Mouse (Mus musculus) gastrocnemius, adult 2 months (tissue): ENCODE results near the gene Pus7l. TPM values are rescaled to one million over a fixed set of nuclear protein-coding genes. Genes with fewer than 3 reads are reported as not detected.

Experiments used
- DNase-seq: peaks from one replicate; pipeline ENCODE4 v3.0.0; 2022
- H3K27ac ChIP-seq: fragments of 200-600 bp; 2 replicates; pipeline ENCODE4 v1.8.1; 2022; ENCODE audit warnings: mild to moderate bottlenecking
- H3K4me3 ChIP-seq: fragments of 200-600 bp; 2 replicates; pipeline ENCODE4 v1.8.1; 2022; ENCODE audit warnings: mild to moderate bottlenecking, moderate library complexity
- CTCF ChIP-seq: fragments of 200-600 bp; IDR thresholded peaks from 2 replicates; pipeline ENCODE4 v1.8.1; 2022; ENCODE audit warnings: antibody characterized with exemption, mild to moderate bottlenecking, moderate library complexity
- intact Hi-C: fragments of 180-260 bp; cut with DNase I; formaldehyde crosslinking; loops from one replicate; pipeline ENCODE4 v1.15.1; 2025
- long read RNA-seq, 2 experiments: library from polyadenylated mRNA; stranded (forward); transcript quantifications; one replicate each; pipeline ENCODE4 v2.0.0; 2021
- total RNA-seq, 2 experiments: library from RNA; stranded (reverse); gene quantifications; 2 replicates each; pipeline ENCODE4 v1.2.3; 2021

Pus7l gene
- 1 to 10 TPM; 1.5 TPM for total RNA-seq
- long read RNA-seq, experiment 1, partial matches to known transcripts, result 0 of 3 reads
- long read RNA-seq, experiment 1, other reads (novel, unspliced or antisense), result 0 of 3 reads
- long read RNA-seq, experiment 2, transcript Pus7l-201 (9 exons, 2,840 nt), result major isoform, 5 of 5 reads
- long read RNA-seq, experiment 2, partial matches to known transcripts, result 0 of 5 reads
- long read RNA-seq, experiment 2, other reads (novel, unspliced or antisense), result 0 of 5 reads

DNA sequence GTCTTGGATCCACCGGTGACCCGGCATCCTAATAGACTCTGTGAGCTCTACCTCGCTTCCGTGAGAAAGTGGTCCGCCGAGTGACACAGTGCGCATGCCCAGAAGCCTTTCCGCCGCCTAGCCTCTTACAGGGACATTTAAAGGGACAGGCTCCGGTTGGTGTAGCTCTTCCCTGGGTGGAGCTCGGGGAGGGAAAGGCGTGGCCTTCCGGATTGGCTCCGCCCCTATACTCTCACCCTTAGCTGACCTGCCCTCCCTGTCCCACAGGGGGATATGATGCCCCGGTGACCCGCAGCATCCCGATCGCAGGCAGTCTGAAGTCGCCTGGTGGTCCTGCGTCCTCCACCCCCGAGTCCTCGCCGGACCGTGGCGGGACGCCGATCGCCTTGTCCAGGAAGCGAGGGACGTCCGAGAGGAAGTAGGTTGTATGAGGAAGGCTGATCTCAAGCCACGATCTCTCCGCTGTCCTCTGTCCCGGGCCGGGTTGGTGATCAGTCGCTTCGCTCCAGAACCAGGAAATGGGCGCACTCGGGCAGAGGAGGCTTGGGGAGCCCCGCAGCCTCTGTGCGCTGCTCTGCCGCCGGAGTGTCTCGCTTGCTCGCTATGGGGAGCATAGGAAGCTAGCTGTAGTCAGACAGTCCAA lies at the start of gene Pus7l, which contains the start of gene Irak4:
Gene Pus7l (minus strand): TSS at position 139 of the 643 bp plus-strand sequence.
Gene Irak4 (plus strand): TSS at position 235 of the 643 bp plus-strand sequence.
- 0 out of 2 replicates have a peak, but pooled peaks have one; percentile 10 for TF ChIP-seq CTCF
- peak within 1 kb of the TSS; percentile 90 for H3K27ac ChIP-seq
- peak within 1 kb of the TSS; percentile 92 for H3K4me3 ChIP-seq
- intact Hi-C loops, result no loop called here
- peak; percentile 96 for DNase-seq

DNA sequence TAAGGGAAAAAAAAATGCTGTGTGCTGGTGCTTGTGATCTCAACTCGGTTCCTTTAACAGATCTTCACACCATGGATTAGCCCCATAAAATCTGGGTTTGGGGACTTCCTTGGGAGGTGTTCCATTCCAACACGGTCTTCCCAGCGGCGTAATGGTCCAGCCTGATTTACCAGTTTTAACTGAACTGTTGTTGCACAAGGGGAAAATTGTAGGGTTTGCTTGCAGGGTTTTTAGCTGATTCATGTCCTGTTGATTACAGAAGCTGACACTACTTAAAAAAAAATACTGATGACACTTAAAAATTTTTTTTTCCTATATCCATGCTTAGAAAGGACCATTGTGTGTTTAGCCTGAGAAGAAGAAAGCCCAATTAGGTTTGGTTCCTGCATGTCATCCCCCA lies 48.0 kb upstream of the Pus7l start:
- TF ChIP-seq CTCF, result no peak
- intact Hi-C loops, result no loop called here
- DNase-seq, result no peak
- Histone ChIP-seq H3K27ac (peak overlapping the region; percentile 20; the same call in 1 of the 2 replicates), H3K4me3 (no peak overlapping the region)

DNA sequence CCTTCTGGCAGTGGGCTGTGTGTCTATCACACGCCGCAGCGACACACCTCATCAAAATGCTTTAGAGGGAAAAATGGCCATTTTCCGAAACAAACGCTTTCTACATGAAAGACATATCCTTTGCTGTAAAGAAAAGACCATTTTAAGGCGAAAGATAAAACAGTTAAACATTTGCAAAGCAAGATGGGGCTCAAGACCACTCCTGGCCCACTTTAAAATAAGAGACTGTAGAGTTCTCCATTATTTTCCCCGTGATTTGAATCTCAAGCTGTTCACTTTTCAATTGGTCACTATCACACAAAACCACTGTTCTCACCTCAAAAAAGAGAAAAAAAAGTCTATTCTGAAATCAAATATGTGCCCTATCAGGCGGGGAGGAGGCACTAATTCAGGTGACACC lies 46.7 kb upstream of the Pus7l start:
- no peak for DNase-seq
- peak overlapping the region; percentile 79 for H3K27ac ChIP-seq
- intact Hi-C loops, result no loop called here
- H3K4me3 ChIP-seq, result peak overlapping the region; percentile 58
- no peak for TF ChIP-seq CTCF

DNA sequence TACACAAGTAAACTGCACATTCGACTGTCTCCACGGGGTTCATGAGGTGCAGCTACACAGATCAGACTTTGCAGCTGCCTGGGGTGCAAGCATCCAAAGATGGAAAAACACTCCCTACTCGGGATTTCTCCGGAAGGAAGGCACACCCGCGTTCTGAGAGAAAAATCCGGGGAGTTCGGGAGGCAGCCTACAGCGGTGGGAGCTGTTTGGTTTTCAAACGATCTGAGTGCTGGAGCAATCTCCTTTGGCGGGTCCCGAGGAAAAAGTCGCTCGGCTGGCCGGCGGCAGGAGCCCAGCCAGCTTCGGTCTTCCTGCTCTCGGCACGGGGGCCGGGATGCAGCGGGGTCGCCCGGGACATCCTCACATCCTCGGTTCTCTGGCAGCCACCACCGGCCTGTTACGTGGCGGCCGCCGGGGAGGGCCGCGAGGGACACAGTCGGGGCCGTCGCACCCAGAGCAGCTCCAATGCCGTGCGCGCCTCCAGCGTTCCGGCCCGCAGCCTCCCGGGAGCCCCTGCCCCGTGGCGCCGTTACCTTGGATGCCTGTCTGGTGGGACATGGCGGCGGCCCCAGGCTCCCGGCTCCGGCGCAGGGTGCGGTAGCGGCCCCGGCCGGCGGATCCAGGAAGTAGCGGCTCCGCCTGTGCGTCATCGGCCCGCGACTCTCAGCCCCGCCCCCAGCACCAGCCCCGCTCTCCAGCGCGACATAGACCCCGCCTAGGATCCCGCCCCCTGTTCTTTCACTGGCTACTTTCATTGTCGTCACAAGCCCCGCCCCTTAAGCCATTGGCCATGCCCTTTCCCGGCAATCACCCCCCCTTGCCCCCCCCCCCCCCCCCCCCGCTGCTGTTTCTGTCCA lies 46.1 kb upstream of the Pus7l start, which contains the start of gene Twf1:
Gene Twf1 (minus strand): TSS at position 671 of the 857 bp plus-strand sequence.
- intact Hi-C loops, result no loop called here
- TF ChIP-seq CTCF, result peak; percentile 45
- DNase-seq, result peak; percentile 99
- peak within 1 kb of the TSS; percentile 93 for H3K27ac ChIP-seq
- peak within 1 kb of the TSS; percentile 100 for H3K4me3 ChIP-seq

DNA sequence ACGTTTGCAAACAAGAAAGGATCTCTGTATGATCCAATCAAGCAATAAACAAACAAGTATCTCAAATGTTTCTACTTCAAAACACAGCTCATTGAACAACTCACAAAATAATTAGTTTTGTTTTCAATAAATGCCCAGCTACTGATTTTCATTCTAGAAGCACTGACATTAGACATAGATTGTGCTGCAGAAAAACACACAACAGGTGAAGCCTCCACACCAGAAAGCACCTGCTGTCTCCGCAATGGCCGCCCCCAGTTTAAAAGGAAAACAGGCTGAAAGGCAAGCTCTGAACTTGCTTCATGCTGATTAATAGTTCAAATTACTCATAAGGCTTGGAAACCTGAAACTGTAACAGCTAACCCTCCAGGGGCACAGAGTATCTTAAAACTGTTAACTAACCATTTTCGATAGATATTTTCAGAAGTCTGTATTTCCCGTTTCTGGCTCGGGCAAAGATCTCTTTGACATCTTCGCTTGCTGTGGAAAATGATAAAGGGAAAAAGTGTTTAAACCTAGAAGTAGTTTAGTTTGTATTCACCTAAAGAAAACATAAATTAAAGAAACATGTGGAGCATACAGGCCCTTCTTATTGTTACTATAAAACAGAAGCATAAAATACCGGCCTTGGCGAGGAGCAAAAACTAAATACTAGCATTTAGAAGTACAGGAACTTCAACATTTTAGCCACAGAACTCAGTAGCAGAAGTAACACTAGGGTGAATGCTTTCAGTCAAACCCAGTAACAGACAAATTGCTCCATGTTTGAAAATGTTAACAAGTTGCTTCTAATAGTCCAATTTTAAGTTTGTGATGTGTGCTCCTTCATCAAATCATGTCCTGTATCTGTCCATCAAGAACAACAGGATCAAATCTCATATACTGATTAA lies 44.7 kb upstream of the Pus7l start:
- intact Hi-C loops, result no loop called here
- no peak for TF ChIP-seq CTCF
- Histone ChIP-seq H3K4me3 (peak overlapping the region; percentile 100), H3K27ac (peak overlapping the region; percentile 93)
- no peak for DNase-seq

DNA sequence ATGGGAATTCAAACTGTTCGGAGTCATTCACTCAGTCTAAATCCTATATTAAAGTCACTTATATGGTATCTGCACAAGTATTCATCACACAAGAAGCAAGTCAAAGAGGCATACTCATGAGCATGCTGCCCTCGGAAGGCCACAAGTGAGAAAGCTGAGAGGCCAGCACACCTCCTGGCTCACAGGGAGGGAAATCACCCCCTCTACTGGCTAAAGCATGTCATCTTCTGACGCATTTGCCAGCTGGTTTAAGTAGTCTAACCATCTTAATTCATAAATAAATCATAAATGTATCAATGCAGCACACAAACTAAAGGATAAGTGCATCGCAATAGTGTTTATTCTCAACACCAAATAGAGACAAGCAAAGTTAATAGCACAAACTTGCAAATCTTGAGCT lies 41.4 kb upstream of the Pus7l start:
- no peak for DNase-seq
- TF ChIP-seq CTCF, result peak; percentile 35; the same call in 1 of the 2 replicates
- intact Hi-C loops, result no loop called here
- H3K4me3 ChIP-seq, result no peak overlapping the region
- no peak overlapping the region for H3K27ac ChIP-seq

DNA sequence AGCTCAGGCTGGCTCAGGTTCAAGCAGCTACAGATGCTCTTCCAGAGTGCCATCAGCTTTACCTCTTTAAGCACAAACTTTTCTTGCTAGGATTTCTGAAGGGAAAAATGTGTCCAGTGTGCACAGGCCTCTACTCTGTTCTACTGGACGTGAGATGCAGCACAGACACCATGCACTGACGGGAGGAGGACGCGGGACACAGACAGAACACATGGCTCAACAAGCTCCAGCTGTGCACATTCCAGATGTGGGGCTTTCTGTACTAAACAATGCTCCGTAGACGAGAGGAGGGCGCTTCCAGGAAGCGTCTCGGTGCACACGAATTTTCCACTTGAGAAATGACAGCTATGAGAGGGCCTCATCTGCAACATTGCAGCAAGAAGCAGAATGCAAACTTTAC lies 39.8 kb upstream of the Pus7l start:
- intact Hi-C loops, result no loop called here
- Histone ChIP-seq H3K4me3 (no peak overlapping the region), H3K27ac (no peak overlapping the region)
- DNase-seq, result no peak
- TF ChIP-seq CTCF, result no peak

DNA sequence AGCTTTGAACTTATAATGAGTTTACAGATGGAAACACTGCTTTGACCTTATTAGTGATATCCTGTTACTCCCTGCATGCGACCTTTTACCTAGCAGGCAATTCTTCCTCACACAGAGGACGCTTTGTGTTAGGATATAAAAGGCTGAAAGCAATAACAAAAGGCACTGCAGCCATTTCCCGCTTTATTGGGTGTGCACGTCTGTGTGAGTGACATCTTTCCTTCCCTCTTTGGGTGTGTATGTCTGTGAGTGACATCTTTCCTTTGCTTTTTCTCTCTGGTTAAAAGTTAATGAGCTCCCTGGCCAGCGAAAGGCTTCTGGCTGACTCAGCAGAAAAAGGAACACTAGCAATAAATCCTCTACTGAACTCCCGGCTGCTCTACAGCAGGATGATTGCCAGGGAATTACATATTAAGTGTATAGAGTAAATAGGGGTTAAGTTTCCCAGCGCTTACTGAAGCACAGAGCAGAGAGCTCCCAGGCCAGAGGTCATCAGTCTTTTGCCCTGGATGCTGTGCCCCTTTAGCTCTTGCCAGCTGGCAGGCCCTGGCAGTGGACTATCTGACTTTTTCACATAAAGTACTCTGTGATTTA lies 38.8 kb upstream of the Pus7l start:
- no peak for DNase-seq
- no peak overlapping the region for H3K4me3 ChIP-seq
- TF ChIP-seq CTCF, result no peak
- H3K27ac ChIP-seq, result no peak overlapping the region
- intact Hi-C loops, result no loop called here

DNA sequence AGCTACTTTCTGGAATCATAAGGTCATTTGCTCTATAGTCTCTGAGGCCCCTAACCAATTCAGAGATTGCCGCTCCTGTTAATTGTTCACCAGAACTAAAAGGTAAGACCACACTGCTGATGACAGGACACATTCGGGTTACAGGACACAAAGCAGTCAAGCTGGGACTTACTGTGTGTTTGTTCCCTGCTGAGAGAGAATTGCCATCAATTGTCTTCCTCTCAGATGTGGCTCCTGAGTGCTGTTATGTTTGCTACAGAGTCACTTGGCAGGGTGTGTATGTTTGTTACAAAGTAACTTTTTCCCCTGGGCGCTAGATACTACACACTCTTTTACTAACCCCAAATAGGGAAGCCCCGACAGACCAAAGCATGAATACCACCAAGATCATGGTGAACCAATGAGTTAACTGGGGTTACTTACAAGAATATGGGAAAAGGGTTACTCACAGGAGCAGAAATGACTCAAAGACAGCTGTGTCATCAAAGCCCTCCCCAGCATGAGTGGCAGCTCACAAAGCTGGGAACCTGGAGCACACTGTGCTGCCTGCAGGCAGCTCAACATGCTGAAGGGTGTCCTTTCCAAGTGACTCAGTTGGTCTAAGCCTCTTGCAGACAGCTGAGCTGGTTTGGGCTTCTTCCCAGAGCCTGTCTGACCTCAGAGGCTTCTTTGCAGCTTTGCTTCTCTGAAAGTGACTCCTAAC lies 31.4 kb upstream of the Pus7l start:
- intact Hi-C loops, result no loop called here
- no peak for TF ChIP-seq CTCF
- DNase-seq, result no peak
- H3K27ac ChIP-seq, result no peak overlapping the region
- no peak overlapping the region for H3K4me3 ChIP-seq

DNA sequence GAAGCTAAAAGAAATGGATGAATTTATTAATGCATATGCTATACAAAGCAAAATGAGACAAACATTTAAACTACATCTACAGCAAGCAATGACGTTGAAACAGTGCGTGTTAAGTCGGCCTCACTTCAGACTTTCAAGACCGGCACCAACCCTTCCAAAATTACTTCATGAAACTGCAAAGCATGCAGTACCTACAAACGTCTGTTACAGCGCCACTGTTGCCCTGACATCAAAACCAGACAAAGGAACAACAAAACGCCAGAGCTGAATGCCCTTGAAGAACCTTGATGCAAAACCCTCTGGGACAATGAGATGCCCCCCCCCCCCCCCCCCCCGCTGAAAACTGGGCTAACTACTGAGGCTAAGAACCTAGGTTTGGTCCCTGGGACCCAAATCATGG lies 29.4 kb upstream of the Pus7l start:
- no peak for TF ChIP-seq CTCF
- Histone ChIP-seq H3K27ac (no peak overlapping the region), H3K4me3 (no peak overlapping the region)
- intact Hi-C loops, result no loop called here
- DNase-seq, result no peak

DNA sequence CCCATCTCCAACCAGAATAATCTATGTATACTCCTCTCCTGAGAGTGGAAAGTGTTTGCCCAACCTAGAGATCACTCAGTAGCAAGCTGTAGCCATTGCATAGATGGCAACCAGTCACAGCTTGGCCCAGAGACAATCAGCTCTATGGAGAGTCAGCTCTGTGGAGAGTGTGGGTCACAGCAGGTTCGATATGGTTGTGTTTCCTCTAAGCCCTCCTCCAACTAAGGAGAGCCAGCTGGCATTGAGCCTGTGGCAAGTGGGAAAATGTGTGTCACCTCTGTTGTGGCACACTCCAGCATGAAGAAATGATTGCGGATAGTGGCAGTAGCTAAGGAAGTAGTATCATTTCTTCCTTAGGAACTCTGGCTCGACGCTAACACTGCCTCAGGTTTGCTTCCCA lies 28.2 kb upstream of the Pus7l start:
- H3K27ac ChIP-seq, result no peak overlapping the region
- intact Hi-C loops, result no loop called here
- TF ChIP-seq CTCF, result no peak
- no peak overlapping the region for H3K4me3 ChIP-seq
- DNase-seq, result no peak
